Mouse (Mus musculus) frontal cortex, postnatal 36 days (tissue): ENCODE measurements around the gene Aknad1.

Source experiments
- DNase-seq, 2 experiments: peaks; one replicate each; pipeline ENCODE4 v3.0.0; 2022; ENCODE audit warnings: low spot score in 2 of 2

Gene Aknad1

GRCm38 (mm10) chr3:108739045-108739708 lies at the start of gene Aknad1:
Gene Aknad1 (plus strand): TSS chr3:108739658.
- DNase-seq: no peak

GRCm38 (mm10) chr3:108689979-108690378 lies 49.5 kb upstream of the Aknad1 start:
- no peak for DNase-seq

- DNase-seq: peak in 1 of 2 experiments; percentile 15
These were observed 45.1 kb upstream of the Aknad1 start for GRCm38 (mm10) chr3:108694321-108694720.

GRCm38 (mm10) chr3:108698662-108699061 lies 40.8 kb upstream of the Aknad1 start:
- no peak for DNase-seq

DNA sequence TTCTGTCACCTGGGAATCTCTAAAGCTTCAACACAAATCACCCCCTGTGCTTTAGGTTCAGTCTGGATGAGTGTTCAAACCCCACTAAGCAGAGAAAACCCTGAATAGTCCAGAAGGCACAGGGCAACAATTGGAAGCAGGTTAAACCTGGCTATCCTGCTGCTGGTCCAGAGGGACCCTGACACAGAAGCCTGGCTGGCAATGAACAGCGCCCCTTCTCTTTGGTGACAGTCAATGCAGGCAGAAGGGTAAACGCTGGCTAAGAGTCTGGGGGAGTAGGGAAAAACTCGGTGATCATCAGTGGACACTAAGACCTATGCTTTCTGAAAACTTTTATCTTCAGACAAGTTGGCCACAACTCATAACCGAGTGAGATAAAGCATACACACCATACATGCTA lies 39.7 kb upstream of the Aknad1 start:
- DNase-seq: no peak

GRCm38 (mm10) chr3:108701256-108701655 lies 38.2 kb upstream of the Aknad1 start:
- DNase-seq: no peak

GRCm38 (mm10) chr3:108702789-108703188 lies 36.7 kb upstream of the Aknad1 start:
- DNase-seq: no peak

DNA sequence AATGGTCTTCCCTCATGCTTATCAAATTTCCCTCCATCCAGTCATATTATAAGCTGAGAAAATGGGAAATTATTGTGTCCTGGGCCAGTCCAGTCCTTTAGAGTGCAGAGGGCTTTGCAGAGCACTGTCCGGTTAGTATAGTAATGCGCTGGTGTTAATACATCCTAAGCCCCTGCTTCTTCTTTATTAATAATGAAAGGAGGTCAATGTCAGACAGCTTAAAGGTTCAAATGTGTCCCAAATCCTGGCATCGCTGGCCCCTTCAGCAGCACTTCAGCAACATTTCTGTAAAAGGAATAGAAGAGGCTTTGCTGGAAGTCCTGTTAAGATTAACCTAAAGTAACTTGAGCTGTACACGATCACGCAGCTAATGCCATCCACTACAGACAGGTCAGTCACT lies 28.2 kb upstream of the Aknad1 start:
- no peak for DNase-seq

DNA sequence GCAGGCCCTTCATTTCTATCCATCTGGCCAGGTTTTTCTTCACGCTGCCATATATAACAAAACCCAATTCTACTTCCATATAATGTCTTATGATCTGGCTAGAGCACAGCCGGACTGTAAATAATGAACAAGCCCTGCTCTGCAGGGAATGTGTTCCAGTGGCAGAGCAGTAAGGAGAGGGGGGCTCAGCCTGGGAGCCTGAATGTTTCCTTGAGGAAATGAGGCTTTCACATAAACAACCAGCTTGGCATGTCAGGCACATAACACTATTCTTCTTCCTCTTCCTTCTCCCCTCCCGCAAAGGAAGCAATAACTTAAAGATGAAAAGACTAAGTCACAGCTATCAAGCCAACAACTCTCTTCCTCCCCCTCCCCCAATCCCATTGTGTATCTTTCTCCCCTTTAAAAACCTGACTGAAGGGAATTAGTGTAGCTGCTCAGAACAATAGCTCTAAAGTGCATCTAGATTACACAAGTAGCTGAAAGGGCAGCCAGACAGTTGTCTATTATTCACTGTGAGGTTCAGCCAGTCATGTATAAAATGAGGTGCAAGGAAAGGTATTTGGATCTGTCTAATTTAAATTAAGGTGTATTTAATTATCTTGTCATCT lies 26.3 kb upstream of the Aknad1 start:
- DNase-seq: no peak

DNA sequence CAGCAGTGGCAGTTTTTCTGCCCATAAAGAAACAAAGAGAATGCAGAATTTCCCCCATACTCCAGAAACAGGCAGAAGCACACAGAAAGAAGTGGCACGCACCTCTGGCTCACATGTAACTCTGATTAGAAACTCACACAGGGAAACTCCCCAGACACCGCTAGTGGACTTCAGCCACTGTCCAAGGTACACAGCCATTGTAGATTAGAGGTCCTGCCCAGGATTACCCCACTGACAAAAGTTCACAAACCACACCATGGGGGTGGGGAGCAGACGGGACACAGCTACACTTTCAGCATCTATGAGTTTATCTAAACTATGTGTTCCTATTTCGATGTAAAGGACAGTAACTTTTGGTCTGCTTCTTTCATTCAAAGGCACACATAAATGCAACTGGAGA lies 24.6 kb upstream of the Aknad1 start:
- no peak for DNase-seq

DNA sequence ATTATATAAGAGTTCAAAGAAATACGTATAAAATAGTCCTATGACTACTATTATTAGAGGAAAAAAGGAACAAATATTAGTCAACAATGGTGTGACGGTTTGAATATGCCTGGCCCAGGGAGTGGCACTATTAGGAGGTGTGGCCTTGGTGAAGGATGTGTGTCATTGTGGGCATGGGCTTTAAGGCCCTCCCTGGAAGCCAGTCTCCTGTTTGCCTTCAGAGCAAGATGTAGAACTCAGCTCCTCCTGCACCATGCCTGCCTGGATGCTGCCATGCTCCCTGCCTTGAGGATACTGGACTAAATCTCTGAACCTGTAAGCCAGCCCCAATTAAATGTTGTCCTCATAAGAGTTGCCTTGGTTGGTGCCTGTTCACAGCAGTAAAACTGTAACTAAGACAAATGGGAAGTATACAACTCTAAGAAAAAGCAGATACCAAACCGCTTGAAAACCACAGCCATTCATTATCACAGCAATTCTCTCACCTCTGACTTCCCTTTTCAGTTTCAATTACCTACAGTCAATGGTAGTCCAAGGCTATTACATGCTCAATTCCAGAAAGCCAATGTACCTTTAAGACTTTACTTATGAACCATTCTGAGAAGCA lies 21.5 kb upstream of the Aknad1 start:
- no peak for DNase-seq

DNA sequence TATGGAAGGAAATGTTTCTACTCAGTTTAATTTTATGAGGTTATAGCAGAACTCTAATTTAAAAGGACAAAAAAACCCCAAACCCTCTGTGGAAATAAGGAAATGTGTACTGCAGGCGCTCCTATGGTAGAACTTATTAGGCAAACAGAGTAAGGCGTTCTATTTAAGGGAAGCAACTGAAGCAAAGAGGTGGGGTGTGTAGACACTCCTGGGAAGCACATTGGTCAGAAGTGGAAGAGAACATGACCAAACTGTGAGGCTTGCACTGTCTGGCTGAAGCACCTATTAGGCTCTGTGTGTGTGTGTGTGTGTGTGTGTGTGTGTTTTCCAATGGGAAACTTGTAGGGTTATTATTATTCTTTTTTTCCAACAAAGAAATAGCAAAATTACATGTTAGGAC lies 20.1 kb upstream of the Aknad1 start:
- DNase-seq: no peak

GRCm38 (mm10) chr3:108719761-108720160 lies 19.7 kb upstream of the Aknad1 start:
- no peak for DNase-seq

DNA sequence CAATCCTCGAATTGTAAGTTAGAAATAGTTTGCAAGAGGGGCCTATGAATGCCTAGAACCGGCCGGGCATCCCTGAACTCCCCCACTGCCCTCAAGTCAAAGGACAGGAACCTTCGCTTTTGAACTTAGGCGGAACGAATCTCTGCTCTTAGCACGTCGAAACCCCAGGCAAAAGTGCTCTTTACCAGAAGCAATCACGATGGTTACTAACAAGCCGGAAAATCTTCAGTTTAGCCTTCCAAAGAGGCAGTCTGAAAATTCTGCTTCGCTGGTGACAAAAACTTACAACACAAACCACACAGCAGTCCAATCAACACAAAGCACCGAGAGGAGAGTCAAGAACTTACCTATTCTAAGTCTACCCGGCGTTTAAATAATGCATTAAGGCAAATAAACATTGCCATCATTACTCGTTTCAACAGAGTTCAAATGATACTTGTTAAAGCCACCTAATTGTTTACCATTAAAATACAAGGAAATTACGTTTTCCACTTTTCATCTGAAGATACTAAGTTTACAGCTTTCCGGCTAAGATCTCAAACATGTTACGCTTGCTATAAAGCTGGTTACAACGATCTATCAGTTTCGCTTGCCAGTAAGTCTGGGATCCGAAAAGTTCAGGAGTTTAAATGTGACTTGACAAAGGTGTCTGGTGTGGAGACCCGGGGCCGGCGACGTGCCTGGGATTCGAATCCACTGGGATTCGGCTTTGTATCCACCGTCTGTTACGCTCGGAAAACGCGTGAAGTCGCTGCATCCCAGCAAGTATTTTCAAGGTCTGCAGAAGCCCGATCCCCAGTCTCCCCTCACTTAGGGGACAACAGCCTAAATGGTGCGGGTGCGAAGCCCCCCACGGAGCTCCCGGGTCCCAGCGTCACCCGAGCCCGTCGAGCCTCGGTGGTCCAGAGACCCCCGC lies 18.1 kb upstream of the Aknad1 start:
- peak; percentile 48 to 49 for DNase-seq

DNA sequence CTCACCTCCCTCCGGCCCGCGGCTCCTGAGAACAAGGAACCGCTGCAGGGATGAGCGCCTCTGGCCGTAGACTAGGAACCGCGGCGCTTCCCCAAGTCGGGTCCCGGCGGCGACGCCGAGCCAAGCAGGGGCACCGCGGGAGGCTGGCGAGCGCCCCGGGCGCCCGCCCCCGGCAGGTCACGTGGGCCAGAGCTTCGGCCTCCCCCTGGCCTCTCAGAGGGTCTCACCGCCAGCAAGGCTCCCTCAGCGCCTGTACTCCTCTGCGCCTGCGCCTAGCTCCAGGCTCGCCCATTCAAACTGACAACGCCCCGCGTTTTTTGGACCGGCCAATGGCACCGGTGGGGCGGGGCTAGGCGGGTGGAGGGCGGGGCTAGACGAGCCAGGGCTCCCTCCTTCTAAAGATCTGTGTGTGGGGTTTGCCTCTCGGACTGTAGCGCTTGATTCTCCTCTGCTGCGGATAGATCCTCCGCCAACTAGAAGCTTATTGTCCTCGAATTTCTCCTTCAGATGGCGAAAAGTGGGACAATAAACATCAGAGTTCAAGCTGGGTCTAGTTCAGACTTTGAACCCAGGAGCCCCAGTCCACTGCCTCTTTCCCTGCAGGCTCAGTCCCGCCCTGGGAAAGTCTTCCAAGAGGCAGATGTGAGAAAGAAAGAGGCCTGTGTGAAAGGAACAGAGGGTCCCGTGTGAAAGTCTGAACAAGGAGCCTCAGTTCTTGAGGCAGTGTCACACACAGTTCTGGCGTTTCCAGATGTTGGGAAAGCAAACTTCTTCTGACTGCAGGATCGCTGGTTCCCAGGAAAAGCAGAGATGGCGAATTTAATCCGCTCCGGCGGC lies 17.2 kb upstream of the Aknad1 start, which contains the start of gene Gpsm2:
Gene Gpsm2, minus strand, starts transcription at position 274 of the 837 bp plus-strand sequence.
- DNase-seq: peak; percentile 93 to 95

DNA sequence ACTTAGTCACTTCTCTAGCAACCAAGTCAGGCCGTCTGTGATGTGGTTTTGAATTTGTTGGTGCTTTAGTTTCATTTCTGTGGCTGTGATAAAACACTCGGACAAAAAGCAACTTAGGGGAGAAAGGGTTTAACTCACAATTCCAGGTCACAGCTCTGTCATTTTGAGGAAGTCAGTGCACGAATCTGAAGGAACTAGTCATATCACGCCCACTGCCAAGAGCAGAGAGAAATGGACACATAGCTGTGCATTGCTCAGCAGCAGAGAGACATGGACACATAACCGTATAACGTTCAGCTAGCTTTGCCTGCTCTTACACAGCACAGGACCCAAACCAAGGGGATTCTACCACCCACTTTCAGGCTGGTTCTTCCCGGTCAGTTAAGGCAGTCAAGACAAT lies 13.0 kb upstream of the Aknad1 start:
- no peak for DNase-seq

DNA sequence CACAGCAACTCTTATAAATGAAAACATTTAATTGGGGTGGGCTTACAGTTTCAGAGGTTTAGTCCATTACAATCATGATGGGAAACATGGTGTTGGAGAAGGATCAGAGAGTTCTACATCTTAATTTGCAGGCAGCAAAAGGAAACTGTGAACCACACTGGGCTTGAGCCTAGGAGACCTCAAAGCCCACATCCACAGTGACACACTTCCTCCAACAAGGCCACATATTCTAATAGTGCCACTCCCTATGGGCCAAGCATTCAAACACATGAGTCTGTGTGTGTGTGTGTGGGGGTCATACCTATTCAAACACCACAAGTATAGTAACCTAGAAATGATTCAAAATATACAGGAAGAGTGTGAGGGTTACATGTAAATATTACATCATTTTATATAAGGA lies 12.1 kb upstream of the Aknad1 start:
- DNase-seq: no peak

GRCm38 (mm10) chr3:108727776-108728175 lies 11.7 kb upstream of the Aknad1 start:
- no peak for DNase-seq

DNA sequence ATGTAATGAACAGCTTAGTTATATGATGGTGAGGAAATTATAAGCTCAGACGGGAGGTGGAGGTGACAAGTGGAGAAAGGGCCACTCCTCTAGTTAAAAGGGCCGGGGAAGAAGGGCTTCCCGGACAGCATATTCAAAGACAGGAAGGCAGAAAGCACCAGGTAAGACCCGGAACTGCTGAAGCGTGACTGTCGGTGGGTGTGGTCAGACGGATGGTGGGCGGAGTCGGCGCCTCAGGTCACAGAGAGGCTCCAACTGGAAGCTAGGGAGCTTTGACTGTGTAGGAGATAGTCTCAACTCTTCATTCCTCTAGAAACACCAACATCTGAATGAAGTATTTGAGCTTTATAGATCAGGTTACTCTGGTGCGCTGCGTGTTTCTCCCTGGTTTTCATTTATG lies 9.1 kb upstream of the Aknad1 start:
- DNase-seq: no peak

DNA sequence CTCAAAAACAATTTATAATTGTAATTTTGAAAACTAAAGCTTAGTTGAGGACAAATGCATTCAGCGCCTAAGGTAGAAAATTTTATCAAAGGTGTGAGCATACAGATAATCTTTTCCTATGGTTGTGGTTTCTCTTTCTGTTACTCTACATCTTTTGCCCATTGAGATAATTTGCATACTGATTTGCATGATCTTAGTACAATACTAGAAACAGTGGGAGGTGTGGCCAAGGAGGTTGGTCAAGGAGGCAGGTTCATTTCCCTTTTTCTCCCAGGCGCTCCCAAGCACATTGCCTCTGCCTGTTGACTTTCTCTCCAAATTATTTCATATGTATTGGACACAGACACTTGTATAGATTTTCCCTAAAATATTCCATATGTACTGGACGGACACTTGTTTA lies 1.7 kb upstream of the Aknad1 start:
- DNase-seq: no peak

- DNase-seq: no peak
These were observed 4.6 kb downstream of the Aknad1 start for GRCm38 (mm10) chr3:108744060-108744459.
